Mouse (Mus musculus) small intestine, adult 2 months (tissue): Measurements from ENCODE around the gene Bmyc. TPM values are rescaled to one million over a fixed set of nuclear protein-coding genes. Genes with fewer than 3 reads are reported as not detected.
"Not testable (repeated sequence)": the region's sequence is repeated elsewhere in the genome, so short reads cannot be mapped to it uniquely, and the experiment has no call there.

Source experiments
- H3K27ac ChIP-seq: fragments of 200-500 bp; 2 replicates; pipeline ENCODE4 v1.5.1; 2012; ENCODE audit warnings: low read depth, low read length, control low read depth, inconsistent platforms; ENCODE audit not compliant: insufficient read depth
- H3K27me3 ChIP-seq: fragments of 200-500 bp; 2 replicates; pipeline ENCODE4 v1.6.1; 2012; ENCODE audit warnings: mild to moderate bottlenecking, moderate library complexity, low read length, inconsistent platforms; ENCODE audit not compliant: control insufficient read depth, insufficient read depth
- H3K36me3 ChIP-seq: fragments of 200-500 bp; 2 replicates; pipeline ENCODE4 v1.6.1; 2012; ENCODE audit warnings: mild to moderate bottlenecking, low read length, control low read depth, inconsistent platforms; ENCODE audit not compliant: control insufficient read depth, insufficient read depth
- H3K4me1 ChIP-seq: fragments of 200-500 bp; 2 replicates; pipeline ENCODE4 v1.6.1; 2012; ENCODE audit warnings: low read length, inconsistent platforms, mixed read lengths; ENCODE audit not compliant: control insufficient read depth, insufficient read depth, insufficient read length
- H3K4me3 ChIP-seq: fragments of 200-500 bp; 2 replicates; pipeline ENCODE4 v1.5.1; 2012; ENCODE audit warnings: low read depth, mild to moderate bottlenecking, control low read depth, inconsistent platforms, low read length, moderate library complexity
- CTCF ChIP-seq: fragments of 200-500 bp; IDR thresholded peaks from 2 replicates; pipeline ENCODE4 v1.5.1; 2012; ENCODE audit warnings: low read depth, mild to moderate bottlenecking, control low read depth, inconsistent platforms, low read length, moderate library complexity, mixed read lengths; ENCODE audit not compliant: insufficient replicate concordance, insufficient read length; ENCODE audit errors: extremely low read depth
- POLR2A ChIP-seq: fragments of 200-500 bp; IDR thresholded peaks from 2 replicates; pipeline ENCODE4 v1.6.1; 2012; ENCODE audit warnings: low read depth, mild to moderate bottlenecking, control low read depth, inconsistent platforms, low read length, moderate library complexity
- WGBS: fragments of 180-500 bp; shearing (Covaris S2); methylation state at CpG from one replicate; pipeline ENCODE4 v1.1.7; 2018; 5-methylcytosine and 5-hydroxymethylcytosine counted together
- polyA plus RNA-seq: library from polyadenylated mRNA; depleted of rRNA; stranded (reverse); fragments of >200 nt; gene quantifications from 2 replicates; pipeline ENCODE4 v1.2.3, GENCODE M21; 2012

Gene Bmyc
- polyA plus RNA-seq, 1 experiment, result 28.4 TPM

DNA sequence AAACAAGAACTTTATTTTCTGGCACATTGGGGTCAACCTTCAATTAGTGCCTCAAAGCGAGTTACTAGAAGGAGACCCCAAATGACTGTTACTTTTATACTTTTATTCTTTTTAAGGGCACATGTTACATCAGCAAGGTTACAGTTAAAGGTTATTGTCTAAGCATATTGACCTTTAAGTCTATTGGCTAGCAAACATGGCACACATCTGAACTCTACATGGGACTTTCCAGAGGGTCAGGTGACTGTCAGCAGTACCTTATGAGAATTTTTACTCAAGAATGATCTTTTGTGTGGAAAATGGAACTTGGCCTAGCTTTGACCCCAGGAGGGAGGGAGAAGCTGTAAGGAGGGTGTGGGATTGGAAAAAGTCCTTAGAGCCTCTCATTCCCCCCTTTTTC, 40.0 kb upstream of the Bmyc start:
- no peak overlapping the region for H3K4me3 ChIP-seq
- H3K27me3 ChIP-seq, result no peaks in the 10 kb centered on the region
- no peaks in the 10 kb centered on the region for H3K36me3 ChIP-seq
- TF ChIP-seq CTCF, result no peak
- no peaks in the 10 kb centered on the region for H3K4me1 ChIP-seq
- 70% methylated on average over 1 of the region's 1 CpGs for WGBS
- H3K27ac ChIP-seq, result no peak overlapping the region

DNA sequence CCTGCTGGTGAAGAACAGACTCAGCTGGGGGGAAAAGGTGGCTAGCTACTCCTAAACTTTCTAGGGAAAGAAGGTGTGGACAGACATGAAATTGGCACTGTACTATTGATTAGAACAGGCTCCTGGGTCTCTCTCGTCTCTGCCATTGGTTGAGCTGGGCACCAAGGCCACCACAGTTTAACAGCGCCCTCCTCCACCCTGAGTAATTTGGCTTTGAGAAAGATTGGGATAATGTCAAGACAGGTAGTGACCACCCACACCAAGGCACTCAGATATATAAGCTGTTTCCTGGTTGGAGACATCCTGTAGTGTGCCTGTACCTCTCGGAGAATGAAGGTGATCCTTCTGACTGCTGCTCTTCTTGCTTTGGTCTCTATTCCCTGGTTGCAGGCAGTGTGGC, 30.1 kb upstream of the Bmyc start, which contains the start of gene Lcn6:
Lcn6 (plus strand) TSS at position 301 of the 400 bp plus-strand sequence.
- Histone ChIP-seq H3K4me3 (no peak within 1 kb of the TSS), H3K36me3 (no peaks in the 10 kb centered on the region), H3K27me3 (no peaks in the 10 kb centered on the region), H3K27ac (no peak within 1 kb of the TSS), H3K4me1 (no peaks in the 10 kb centered on the region)
- WGBS, result 74% methylated on average over 3 of the region's 3 CpGs
- TF ChIP-seq CTCF (no peak), POLR2A (no peak)

DNA sequence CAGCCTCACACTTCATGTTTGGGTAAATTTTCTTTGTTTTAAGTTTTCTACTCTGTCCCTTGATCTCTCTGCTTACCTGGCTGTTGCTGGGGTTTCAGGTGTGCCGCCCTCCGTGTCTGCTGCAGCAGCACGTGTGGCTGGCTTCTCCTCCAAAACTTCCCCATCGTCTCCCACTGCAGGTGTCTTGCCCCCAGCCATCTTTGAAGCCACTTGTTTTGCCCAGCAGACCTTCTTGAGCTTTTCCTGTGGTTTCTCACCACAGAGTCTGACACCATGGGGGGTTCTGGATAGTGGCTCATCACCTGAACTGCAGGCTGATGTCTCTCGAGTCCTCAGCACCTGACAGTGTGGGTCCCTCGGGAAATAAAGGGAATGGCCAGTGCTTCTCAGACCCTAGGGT, 27.0 kb upstream of the Bmyc start:
- H3K4me1 ChIP-seq, result no peaks in the 10 kb centered on the region
- no peaks in the 10 kb centered on the region for H3K36me3 ChIP-seq
- 67% methylated on average over 6 of the region's 6 CpGs for WGBS
- no peak for TF ChIP-seq CTCF
- TF ChIP-seq POLR2A, result no peak
- no peak overlapping the region for H3K27ac ChIP-seq
- no peak overlapping the region for H3K4me3 ChIP-seq
- no peaks in the 10 kb centered on the region for H3K27me3 ChIP-seq

GRCm38 (mm10) chr2:25682426-25682825, 24.1 kb upstream of the Bmyc start, which contains the start of gene Lcn10:
Gene Lcn10 (plus strand): TSS chr2:25682726.
- no peaks in the 10 kb centered on the region for H3K27me3 ChIP-seq
- no peaks in the 10 kb centered on the region for H3K4me1 ChIP-seq
- WGBS, result 52% methylated on average over 2 of the region's 2 CpGs
- H3K27ac ChIP-seq, result no peak within 1 kb of the TSS
- H3K36me3 ChIP-seq, result no peaks in the 10 kb centered on the region
- no peak for TF ChIP-seq CTCF
- no peak for TF ChIP-seq POLR2A
- no peak within 1 kb of the TSS for H3K4me3 ChIP-seq

DNA sequence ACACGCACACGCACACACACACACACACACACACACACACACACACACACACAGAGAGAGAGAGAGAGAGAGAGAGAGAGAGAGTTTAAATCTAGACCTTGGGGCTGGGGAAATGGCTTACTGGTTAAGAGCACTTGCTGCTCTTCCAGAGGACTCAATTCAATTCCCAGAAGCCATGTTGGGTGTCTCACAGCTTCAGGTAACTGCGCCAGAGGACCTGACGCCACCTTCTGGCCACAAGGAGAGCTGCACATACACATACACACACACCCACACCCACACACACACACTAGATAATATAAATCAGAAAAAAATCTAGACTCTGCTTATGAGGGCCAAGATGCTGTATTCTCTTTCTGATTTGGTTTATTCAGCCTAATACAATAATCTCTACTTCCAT, 19.6 kb upstream of the Bmyc start:
- Histone ChIP-seq H3K36me3 (no peaks in the 10 kb centered on the region), H3K27ac (no peak overlapping the region), H3K4me1 (no peaks in the 10 kb centered on the region), H3K4me3 (no peak overlapping the region), H3K27me3 (no peaks in the 10 kb centered on the region)
- TF ChIP-seq CTCF (no peak), POLR2A (no peak)
- WGBS, result 71% methylated on average over 4 of the region's 4 CpGs

DNA sequence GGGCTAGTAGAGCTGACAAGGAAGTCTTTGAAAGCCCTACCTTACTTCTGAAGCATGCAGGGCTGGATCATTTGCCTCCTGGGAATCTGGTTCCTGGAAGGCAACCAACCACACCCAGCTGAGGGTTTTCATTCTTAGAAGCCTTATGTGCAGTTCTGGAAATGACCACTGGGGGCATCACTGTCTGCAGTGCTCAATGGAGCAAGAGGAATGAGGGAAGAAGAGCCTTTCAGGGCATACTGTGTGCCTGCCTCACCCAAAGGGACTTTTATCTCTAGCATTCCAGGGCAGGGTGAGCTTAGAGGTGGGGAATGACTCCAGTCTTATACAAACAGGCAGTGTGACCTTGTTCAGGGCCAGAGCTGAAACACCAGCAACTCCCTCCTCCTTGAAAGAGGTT, 11.9 kb upstream of the Bmyc start:
- Histone ChIP-seq H3K4me3 (no peak overlapping the region), H3K27me3 (no peaks in the 10 kb centered on the region), H3K4me1 (peaks cover 2% of the 10 kb centered on the region; the same call in 1 of the 2 replicates), H3K36me3 (no peaks in the 10 kb centered on the region), H3K27ac (no peak overlapping the region)
- TF ChIP-seq POLR2A (no peak), CTCF (peak; percentile 75; the same call in 1 of the 2 replicates)

DNA sequence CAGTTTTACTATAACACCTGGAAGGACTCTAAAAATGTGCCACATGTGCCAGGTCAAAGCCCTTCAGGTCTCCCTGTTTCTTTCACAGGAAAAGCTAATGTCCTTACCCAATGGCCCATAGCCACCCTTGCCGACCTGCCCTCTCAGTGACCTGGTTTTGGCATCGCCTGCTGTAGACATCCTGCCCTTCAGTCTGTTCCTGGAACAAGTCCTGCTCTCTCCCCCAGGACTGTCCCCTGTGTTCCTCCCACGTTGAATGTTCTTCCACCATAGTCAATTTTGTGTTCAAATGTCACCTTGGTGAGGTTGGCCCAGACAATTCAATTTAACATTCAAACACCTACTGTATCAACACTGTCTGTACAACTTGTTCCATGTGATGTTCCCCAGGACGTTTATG, 9.6 kb upstream of the Bmyc start:
- TF ChIP-seq CTCF, result no peak
- no peak for TF ChIP-seq POLR2A
- Histone ChIP-seq H3K27ac (no peak overlapping the region), H3K27me3 (no peaks in the 10 kb centered on the region), H3K36me3 (no peaks in the 10 kb centered on the region), H3K4me1 (peaks cover 2% of the 10 kb centered on the region; the same call in 1 of the 2 replicates), H3K4me3 (no peak overlapping the region)
- whole genome bisulfite sequencing, result 53% methylated on average over 4 of the region's 4 CpGs

GRCm38 (mm10) chr2:25698696-25699095, 7.8 kb upstream of the Bmyc start:
- Histone ChIP-seq H3K27me3 (no peaks in the 10 kb centered on the region), H3K4me3 (no peak overlapping the region), H3K27ac (no peak overlapping the region), H3K4me1 (peaks cover 2% of the 10 kb centered on the region; the same call in 1 of the 2 replicates), H3K36me3 (no peaks in the 10 kb centered on the region)
- WGBS, result 75% methylated on average over 2 of the region's 2 CpGs
- TF ChIP-seq POLR2A (no peak), CTCF (no peak)

DNA sequence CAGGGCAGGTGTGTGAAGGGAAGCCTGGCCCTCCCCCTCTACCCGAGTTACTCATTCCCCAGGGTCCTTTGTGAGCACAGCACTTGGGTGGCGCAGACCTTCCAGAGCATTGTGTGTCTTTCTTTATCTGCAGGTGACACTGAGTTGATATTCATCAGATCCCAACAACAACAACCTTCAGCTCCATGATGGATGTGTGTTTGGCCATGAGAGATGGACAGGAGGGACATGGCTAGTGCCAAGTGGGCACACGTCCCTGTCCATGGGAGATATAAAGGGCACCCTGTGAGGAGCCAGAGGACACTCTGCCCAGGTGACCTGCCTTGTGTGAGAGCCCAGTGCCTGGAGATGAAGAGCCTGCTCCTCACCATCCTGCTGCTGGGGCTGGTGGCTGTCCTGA, 6.8 kb upstream of the Bmyc start, which contains the start of gene Obp2a:
Obp2a (plus strand) TSS at position 301 of the 400 bp plus-strand sequence.
- H3K36me3 ChIP-seq, H3K27ac ChIP-seq, H3K4me3 ChIP-seq, H3K27me3 ChIP-seq, H3K4me1 ChIP-seq: not testable (repeated sequence)
- WGBS, result 81% methylated on average over 3 of the region's 3 CpGs
